Mouse (Mus musculus): Measurements from ENCODE around the gene Krt20.

Gene Krt20

GRCm38 (mm10) chr11:99413247-99413646, 24.7 kb downstream of the Krt20 start:
- peak; percentile 60 for DNase-seq (ENCODE audit: low spot score)

- DNase-seq (ENCODE audit: low spot score), result no peak
Measured at GRCm38 (mm10) chr11:99406186-99406585, 31.8 kb downstream of the Krt20 start.

GRCm38 (mm10) chr11:99399956-99400549, 37.9 kb downstream of the Krt20 start:
- DNase-seq (ENCODE audit: low spot score), result no peak

- no peak for DNase-seq (ENCODE audit: low spot score)
Measured at GRCm38 (mm10) chr11:99398832-99399231, 39.1 kb downstream of the Krt20 start.

GRCm38 (mm10) chr11:99398084-99398483, 39.9 kb downstream of the Krt20 start:
- DNase-seq (ENCODE audit: low spot score), result no peak

- DNase-seq (ENCODE audit: low spot score), result no peak
Measured at GRCm38 (mm10) chr11:99396661-99397060, 41.3 kb downstream of the Krt20 start.

GRCm38 (mm10) chr11:99396034-99396433, 41.9 kb downstream of the Krt20 start:
- no peak for DNase-seq (ENCODE audit: low spot score)

GRCm38 (mm10) chr11:99392492-99392891, 45.5 kb downstream of the Krt20 start:
- no peak for DNase-seq (ENCODE audit: low spot score)

GRCm38 (mm10) chr11:99391375-99391774, 46.6 kb downstream of the Krt20 start:
- no peak for DNase-seq (ENCODE audit: low spot score)

GRCm38 (mm10) chr11:99390866-99391265, 47.1 kb downstream of the Krt20 start:
- peak; percentile 16 for DNase-seq (ENCODE audit: low spot score)

GRCm38 (mm10) chr11:99389264-99389663, 48.7 kb downstream of the Krt20 start, which contains the start of gene Krt10:
Krt10 (minus strand) TSS chr11:99389364.
- DNase-seq (ENCODE audit: low spot score), result no peak

- DNase-seq (ENCODE audit: low spot score), result no peak
Measured at GRCm38 (mm10) chr11:99388661-99389060, 49.3 kb downstream of the Krt20 start.

- DNase-seq (ENCODE audit: low spot score), result peak; percentile 91
Measured at GRCm38 (mm10) chr11:99385813-99386721, 51.9 kb downstream of the Krt20 start.

GRCm38 (mm10) chr11:99379568-99379967, 58.4 kb downstream of the Krt20 start:
- DNase-seq (ENCODE audit: low spot score), result peak; percentile 76

Data from urinary bladder, postnatal 14 days (tissue).